Mouse (Mus musculus) CH12.LX (cell line): Measurements from ENCODE around the gene Asf1a. TPM values are rescaled to one million over a fixed set of nuclear protein-coding genes. Genes with fewer than 3 reads are reported as not detected.

ENCODE experiments used
- DNase-seq: peaks from one replicate; pipeline ENCODE4 v3.0.0-alpha.2; 2013; ENCODE audit errors: extremely low read depth
- H3K27ac ChIP-seq: 2 replicates; pipeline ENCODE4 v1.5.1; 2012; ENCODE audit warnings: low read depth, mild to moderate bottlenecking, control low read depth, moderate library complexity; ENCODE audit not compliant: insufficient read depth
- H3K27me3 ChIP-seq: replicated peaks from 2 replicates; pipeline ENCODE3; 2012; ENCODE audit warnings: inconsistent platforms
- H3K36me3 ChIP-seq, 2 experiments: replicated peaks in 1 of 2; 2 replicates each; pipeline versions ENCODE3 to v1.6.1; 2012; ENCODE audit warnings: inconsistent platforms in 1 of 2, low read length in 1 of 2, mild to moderate bottlenecking in 1 of 2, mixed read lengths in 1 of 2, moderate library complexity in 1 of 2; ENCODE audit not compliant: control insufficient read depth in 1 of 2, insufficient read depth in 1 of 2
- H3K4me1 ChIP-seq, 2 experiments: 2 replicates each; pipeline ENCODE4 v1.6.1; 2012; ENCODE audit warnings: inconsistent platforms in 1 of 2, moderate library complexity in 1 of 2; ENCODE audit not compliant: insufficient read depth in 2 of 2, control insufficient read depth in 1 of 2
- H3K4me2 ChIP-seq: 2 replicates; pipeline ENCODE4 v1.6.1; 2012; ENCODE audit warnings: low read depth, mild to moderate bottlenecking, control low read depth; ENCODE audit not compliant: poor library complexity, insufficient read depth, severe bottlenecking
- H3K4me3 ChIP-seq, 3 experiments: fragments of 150-350 bp in 1 of 3; sonication (generic) in 1 of 3; replicated peaks in 1 of 3; 2 replicates each; pipeline versions ENCODE3 to v1.5.1; 2011 to 2012; ENCODE audit warnings: low read depth in 2 of 3, low read length in 2 of 3, mild to moderate bottlenecking in 2 of 3, moderate library complexity in 2 of 3, control low read depth in 1 of 3, improper control_type of control experiment in 1 of 3, inconsistent platforms in 1 of 3, mixed read lengths in 1 of 3; ENCODE audit not compliant: poor library complexity in 1 of 3
- H3K79me2 ChIP-seq: replicated peaks from 2 replicates; pipeline ENCODE4 v1.6.1; 2012; ENCODE audit warnings: mild to moderate bottlenecking, moderate library complexity; ENCODE audit not compliant: control insufficient read depth, poor library complexity, insufficient read depth, severe bottlenecking; ENCODE audit errors: extremely low read depth
- H3K9ac ChIP-seq: 2 replicates; pipeline ENCODE4 v1.6.1; 2012; ENCODE audit warnings: low read depth, mild to moderate bottlenecking, control low read depth, moderate library complexity; ENCODE audit not compliant: insufficient read depth
- H3K9me3 ChIP-seq: replicated peaks from 2 replicates; pipeline ENCODE3; 2012; ENCODE audit warnings: low read length, inconsistent platforms, mixed read lengths
- BHLHE40 ChIP-seq: IDR thresholded peaks from 2 replicates; pipeline ENCODE4 v1.6.1; 2011; ENCODE audit warnings: mild to moderate bottlenecking, low read depth, low read length, improper control_type of control experiment
- CHD1 ChIP-seq: IDR thresholded peaks from 2 replicates; pipeline ENCODE4 v1.6.1; 2012; ENCODE audit warnings: low read depth, low read length, improper control_type of control experiment, inconsistent platforms
- CHD2 ChIP-seq: IDR thresholded peaks from 2 replicates; pipeline ENCODE4 v1.6.1; 2011; ENCODE audit warnings: low read length, improper control_type of control experiment
- CTCF ChIP-seq, 2 experiments: IDR thresholded peaks in 1 of 2; conservative IDR thresholded peaks in 1 of 2; 2 replicates each; pipeline ENCODE4 v1.5.1; 2011 to 2012; ENCODE audit warnings: low read depth in 2 of 2, low read length in 2 of 2, improper control_type of control experiment in 1 of 2, inconsistent platforms in 1 of 2, mild to moderate bottlenecking in 1 of 2, moderate library complexity in 1 of 2
- E2F4 ChIP-seq: IDR thresholded peaks from 2 replicates; pipeline ENCODE4 v1.6.1; 2011; ENCODE audit warnings: low read depth, low read length, improper control_type of control experiment; ENCODE audit not compliant: insufficient replicate concordance
- ELF1 ChIP-seq: IDR thresholded peaks from 2 replicates; pipeline ENCODE4 v1.6.1; 2014; ENCODE audit warnings: low read depth, mild to moderate bottlenecking, inconsistent platforms, low read length, improper control_type of control experiment
- EP300 ChIP-seq: IDR thresholded peaks from 2 replicates; pipeline ENCODE4 v1.6.1; 2011; ENCODE audit warnings: low read length, improper control_type of control experiment
- ETS1 ChIP-seq: conservative IDR thresholded peaks from 2 replicates; pipeline ENCODE4 v1.6.1; 2012; ENCODE audit warnings: low read depth, mild to moderate bottlenecking, inconsistent platforms, low read length, improper control_type of control experiment, moderate library complexity
- GABPA ChIP-seq: IDR thresholded peaks from 2 replicates; pipeline ENCODE4 v1.6.1; 2012; ENCODE audit warnings: low read depth, low read length, improper control_type of control experiment, inconsistent platforms; ENCODE audit not compliant: insufficient replicate concordance
- HCFC1 ChIP-seq: IDR thresholded peaks from 2 replicates; pipeline ENCODE4 v1.6.1; 2012; ENCODE audit warnings: low read depth, mild to moderate bottlenecking, inconsistent platforms, low read length, improper control_type of control experiment
- IRF4 ChIP-seq: IDR thresholded peaks from 2 replicates; pipeline ENCODE4 v1.6.1; 2014; ENCODE audit warnings: low read depth, mild to moderate bottlenecking, inconsistent platforms, low read length, improper control_type of control experiment
- JUN ChIP-seq: IDR thresholded peaks from 2 replicates; pipeline ENCODE4 v1.6.1; 2011; ENCODE audit warnings: low read depth, mild to moderate bottlenecking, low read length, improper control_type of control experiment, moderate library complexity; ENCODE audit not compliant: insufficient read depth
- JUND ChIP-seq: conservative IDR thresholded peaks from 2 replicates; pipeline ENCODE4 v1.6.1; 2011; ENCODE audit warnings: low read depth, low read length, improper control_type of control experiment
- KAT2A ChIP-seq: IDR thresholded peaks from 2 replicates; pipeline ENCODE4 v1.6.1; 2012; ENCODE audit warnings: low read length, improper control_type of control experiment, inconsistent platforms; ENCODE audit not compliant: insufficient replicate concordance
- MAFK ChIP-seq: IDR thresholded peaks from 2 replicates; pipeline ENCODE4 v1.6.1; 2011; ENCODE audit warnings: low read length, improper control_type of control experiment; ENCODE audit not compliant: insufficient replicate concordance
- MAX ChIP-seq: IDR thresholded peaks from 2 replicates; pipeline ENCODE4 v1.6.1; 2011; ENCODE audit warnings: low read length, improper control_type of control experiment
- MAZ ChIP-seq: IDR thresholded peaks from 2 replicates; pipeline ENCODE4 v1.6.1; 2012; ENCODE audit warnings: low read depth, mild to moderate bottlenecking, inconsistent platforms, low read length, improper control_type of control experiment, moderate library complexity
- MEF2A ChIP-seq: IDR thresholded peaks from 2 replicates; pipeline ENCODE4 v1.6.1; 2014; ENCODE audit warnings: low read depth, mild to moderate bottlenecking, inconsistent platforms, low read length, improper control_type of control experiment, borderline replicate concordance
- MXI1 ChIP-seq: IDR thresholded peaks from 2 replicates; pipeline ENCODE4 v1.6.1; 2011; ENCODE audit warnings: mild to moderate bottlenecking, low read depth, low read length, improper control_type of control experiment
- MYC ChIP-seq: IDR thresholded peaks from 2 replicates; pipeline ENCODE4 v1.6.1; 2011; ENCODE audit warnings: low read depth, mild to moderate bottlenecking, improper control_type of control experiment, low read length
- NELFE ChIP-seq: IDR thresholded peaks from 2 replicates; pipeline ENCODE4 v1.6.1; 2011; ENCODE audit warnings: low read depth, low read length, improper control_type of control experiment
- NRF1 ChIP-seq: IDR thresholded peaks from 2 replicates; pipeline ENCODE4 v1.6.1; 2014; ENCODE audit warnings: low read depth, mild to moderate bottlenecking, inconsistent platforms, low read length, improper control_type of control experiment, moderate library complexity
- PAX5 ChIP-seq: IDR thresholded peaks from 2 replicates; pipeline ENCODE4 v1.6.1; 2012; ENCODE audit warnings: low read length, inconsistent platforms, mixed read lengths
- POLR2A ChIP-seq: IDR thresholded peaks from 2 replicates; pipeline ENCODE4 v1.6.1; 2011; ENCODE audit warnings: low read depth, mild to moderate bottlenecking, improper control_type of control experiment, low read length
- POLR2AphosphoS2 ChIP-seq: IDR thresholded peaks from 2 replicates; pipeline ENCODE4 v1.6.1; 2011; ENCODE audit warnings: low read depth, low read length, improper control_type of control experiment
- RAD21 ChIP-seq: IDR thresholded peaks from 2 replicates; pipeline ENCODE4 v1.6.1; 2011; ENCODE audit warnings: low read depth, mild to moderate bottlenecking, low read length, improper control_type of control experiment, moderate library complexity
- RCOR1 ChIP-seq: conservative IDR thresholded peaks from 2 replicates; pipeline ENCODE4 v1.6.1; 2012; ENCODE audit warnings: low read depth, mild to moderate bottlenecking, inconsistent platforms, low read length, improper control_type of control experiment
- SIN3A ChIP-seq: IDR thresholded peaks from 2 replicates; pipeline ENCODE4 v1.6.1; 2012; ENCODE audit warnings: low read length, improper control_type of control experiment, inconsistent platforms
- SMC3 ChIP-seq: IDR thresholded peaks from 2 replicates; pipeline ENCODE4 v1.6.1; 2011; ENCODE audit warnings: low read depth, low read length, improper control_type of control experiment
- TBP ChIP-seq: conservative IDR thresholded peaks from 2 replicates; pipeline ENCODE4 v1.6.1; 2011; ENCODE audit warnings: low read depth, low read length, improper control_type of control experiment
- TCF12 ChIP-seq: IDR thresholded peaks from 2 replicates; pipeline ENCODE4 v1.6.1; 2014; ENCODE audit warnings: low read depth, mild to moderate bottlenecking, inconsistent platforms, low read length, improper control_type of control experiment
- UBTF ChIP-seq: IDR thresholded peaks from 2 replicates; pipeline ENCODE4 v1.6.1; 2012; ENCODE audit warnings: low read depth, mild to moderate bottlenecking, inconsistent platforms, low read length, improper control_type of control experiment, moderate library complexity
- USF1 ChIP-seq: IDR thresholded peaks from 2 replicates; pipeline ENCODE4 v1.6.1; 2014; ENCODE audit warnings: low read depth, mild to moderate bottlenecking, inconsistent platforms, low read length, improper control_type of control experiment
- USF2 ChIP-seq: conservative IDR thresholded peaks from 2 replicates; pipeline ENCODE4 v1.6.1; 2011; ENCODE audit warnings: low read depth, low read length, improper control_type of control experiment
- ZC3H11A ChIP-seq: IDR thresholded peaks from 2 replicates; pipeline ENCODE4 v1.6.1; 2012; ENCODE audit warnings: low read depth, mild to moderate bottlenecking, inconsistent platforms, low read length, improper control_type of control experiment
- ZKSCAN1 ChIP-seq: IDR thresholded peaks from 2 replicates; pipeline ENCODE4 v1.6.1; 2012; ENCODE audit warnings: low read depth, inconsistent platforms, low read length, improper control_type of control experiment, borderline replicate concordance
- ZMIZ1 ChIP-seq: IDR thresholded peaks from 2 replicates; pipeline ENCODE4 v1.6.1; 2012; ENCODE audit warnings: low read depth, mild to moderate bottlenecking, inconsistent platforms, low read length, improper control_type of control experiment
- ZNF384 ChIP-seq: IDR thresholded peaks from 2 replicates; pipeline ENCODE4 v1.6.1; 2012; ENCODE audit warnings: low read depth, low read length, improper control_type of control experiment, inconsistent platforms
- dilution Hi-C: fragments of 300-500 bp; cut with MboI; formaldehyde crosslinking; loops from 2 replicates; pipeline ENCODE4 v1.14.3; 2020; ENCODE audit warnings: low sequenced_read_pairs; ENCODE audit not compliant: extremely low pct_unique_long_range_greater_than_20kb, extremely low pct_ligation_motif_present
- in situ Hi-C: fragments of 300-500 bp; cut with MboI; formaldehyde crosslinking; loops from 3 replicates; pipeline ENCODE4 v1.14.3; 2019; ENCODE audit warnings: low sequenced_read_pairs, low pct_ligation_motif_present, low pct_unique_long_range_greater_than_20kb, mixed read lengths
- polyA plus RNA-seq: library from polyadenylated mRNA; unstranded; fragments of >175 nt; gene quantifications from 2 replicates; pipeline ENCODE4 v1.2.1, GENCODE M21; 2012; ENCODE audit warnings: low read depth; ENCODE audit not compliant: insufficient read length
- total RNA-seq, 2 experiments: library from RNA; depleted of rRNA; stranded (reverse); fragments of 300-350 nt in 1 of 2; fragments of >200 nt in 1 of 2; gene quantifications; 2 replicates each; pipeline ENCODE4 v1.2.3; 2012 to 2014

Asf1a gene
- total and polyA plus RNA-seq, 3 experiments = 35.5 to 128 (median 107) TPM

DNA sequence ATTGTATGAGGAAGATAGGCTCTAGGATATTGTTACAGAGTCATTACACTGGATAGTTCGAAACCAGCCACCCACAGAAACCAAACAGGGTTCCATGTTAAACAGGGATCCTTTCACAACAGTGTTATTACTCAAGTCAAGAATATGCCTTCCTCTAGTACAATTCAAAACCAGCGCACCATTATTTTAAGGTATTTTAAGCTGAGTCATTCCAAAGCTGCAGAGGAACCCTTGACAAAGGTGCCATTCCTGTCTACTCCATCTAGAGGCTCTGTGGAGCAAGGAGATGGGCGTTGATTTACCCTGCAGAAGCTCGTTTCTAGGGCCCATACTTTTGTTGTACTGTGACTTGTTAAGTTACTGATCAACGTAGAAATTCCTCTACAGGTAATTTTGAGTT lies 2.3 kb downstream of the Asf1a start:
- TF ChIP-seq CHD2 = no peak
- TF ChIP-seq RCOR1 = no peak
- no peak for TF ChIP-seq KAT2A
- TF ChIP-seq TCF12 = no peak
- no peak for TF ChIP-seq GABPA
- no peak for TF ChIP-seq ELF1
- no peak for TF ChIP-seq USF1
- no peak for TF ChIP-seq ZKSCAN1
- TF ChIP-seq TBP = no peak; the same call in 1 of the 2 replicates
- TF ChIP-seq NELFE = no peak; the same call in 1 of the 2 replicates
- no peak for TF ChIP-seq NRF1
- no peak for TF ChIP-seq RAD21
- TF ChIP-seq POLR2A = no peak
- no peak for TF ChIP-seq ZNF384
- TF ChIP-seq SIN3A = peak; percentile 47; the same call in 1 of the 2 replicates
- TF ChIP-seq SMC3 = no peak
- TF ChIP-seq POLR2AphosphoS2 = no peak
- no peak for TF ChIP-seq UBTF
- TF ChIP-seq MAZ = no peak
- no peak for TF ChIP-seq E2F4
- TF ChIP-seq MXI1 = no peak
- TF ChIP-seq JUND = no peak
- TF ChIP-seq JUN = no peak
- peak in 1 of 2 experiments; percentile 30; a peak in 2 of 4 replicates for TF ChIP-seq CTCF (conservative IDR thresholded peaks at IDR 0.05 in 1 of 2, IDR thresholded peaks at IDR 0.05 in 1 of 2; ENCODE audit: low read depth in 2 of 2, low read length in 2 of 2)
- TF ChIP-seq ZC3H11A = no peak
- TF ChIP-seq MEF2A = no peak
- no peak for TF ChIP-seq PAX5
- no peak for TF ChIP-seq EP300
- peak; percentile 42; the same call in 1 of the 2 replicates for TF ChIP-seq HCFC1
- TF ChIP-seq USF2 = no peak
- TF ChIP-seq MAFK = peak; percentile 89
- no peak for TF ChIP-seq ETS1
- 0 out of 2 replicates have a peak, but pooled peaks have one; percentile 35 for TF ChIP-seq IRF4
- TF ChIP-seq MYC = no peak
- no peak for TF ChIP-seq BHLHE40
- no peak for TF ChIP-seq ZMIZ1
- TF ChIP-seq MAX = no peak
- 0 out of 2 replicates have a peak, but pooled peaks have one; percentile 34 for TF ChIP-seq CHD1
- Histone ChIP-seq H3K9me3 (no peaks in the 10 kb centered on the region), H3K27ac (peak overlapping the region; percentile 67; the same call in 1 of the 2 replicates)

More for the DNA sequence above, 2.3 kb downstream of the Asf1a start:
- H3K9ac ChIP-seq = peak overlapping the region; percentile 80
- no peaks in the 10 kb centered on the region for H3K27me3 ChIP-seq
- dilution Hi-C loops (no loop called here), in situ Hi-C loops (no loop called here)
- H3K4me1 ChIP-seq = peaks cover 6 to 43% of the 10 kb centered on the region in 2 experiments
- peak; percentile 64 for DNase-seq
- peaks cover 15 to 34% of the 10 kb centered on the region in 2 experiments for H3K36me3 ChIP-seq
- peak overlapping the region; percentile 32 to 83 (median 77) for H3K4me3 ChIP-seq
- peaks cover 48% of the 10 kb centered on the region for H3K79me2 ChIP-seq
- H3K4me2 ChIP-seq = peak overlapping the region; percentile 82
